Mouse (Mus musculus) heart, adult 8-10 months (tissue): Measurements from ENCODE around the gene Crp. TPM values are rescaled to one million over a fixed set of nuclear protein-coding genes. Genes with fewer than 3 reads are reported as not detected.

ENCODE experiments used
- DNase-seq: peaks from one replicate; pipeline ENCODE4 v3.0.0; 2022; ENCODE audit warnings: low spot score
- total RNA-seq, 4 experiments: library from RNA; stranded (reverse); gene quantifications; 2 replicates each; pipeline ENCODE4 v1.2.4; 2022

Gene Crp
- total RNA-seq = not detected

DNA sequence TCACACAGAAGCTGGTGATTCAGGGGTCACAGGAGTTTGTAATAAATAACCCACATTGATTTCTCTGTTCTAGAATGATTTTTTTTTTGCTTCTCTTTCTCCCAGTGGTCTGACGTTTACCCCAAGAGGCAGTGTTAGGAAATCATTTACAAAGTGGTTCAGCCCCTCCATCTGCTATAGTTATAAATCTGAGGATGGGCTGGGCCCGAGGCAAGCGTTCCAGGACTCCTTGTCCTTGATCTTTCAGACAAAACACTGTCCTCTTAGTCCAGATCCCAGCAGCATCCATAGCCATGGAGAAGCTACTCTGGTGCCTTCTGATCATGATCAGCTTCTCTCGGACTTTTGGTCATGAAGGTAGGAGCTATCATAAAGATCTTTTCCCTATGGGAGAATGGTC is at the start of gene Crp:
Crp (plus strand) TSS at position 212 of the 400 bp plus-strand sequence.
- DNase-seq = no peak

DNA sequence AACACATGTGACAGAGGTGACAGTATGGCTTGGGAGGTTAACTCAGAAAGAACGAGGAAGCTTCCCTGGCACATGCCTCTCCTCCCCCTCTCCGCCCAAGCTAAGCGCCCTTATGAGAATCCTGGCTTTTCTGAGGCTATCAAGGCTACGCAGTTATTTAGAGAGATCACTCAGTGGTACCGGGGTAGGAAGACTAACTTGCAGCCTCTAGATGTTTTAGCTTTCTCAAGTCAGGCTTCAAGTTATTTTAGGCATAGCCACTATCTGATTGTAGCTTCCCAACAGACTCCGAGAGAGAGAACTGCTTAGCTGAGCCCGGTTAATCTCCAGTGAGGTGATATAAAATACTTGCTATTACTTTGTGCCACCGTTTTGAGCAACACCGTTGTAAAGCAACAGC is 48.5 kb upstream of the Crp start:
- no peak for DNase-seq

DNA sequence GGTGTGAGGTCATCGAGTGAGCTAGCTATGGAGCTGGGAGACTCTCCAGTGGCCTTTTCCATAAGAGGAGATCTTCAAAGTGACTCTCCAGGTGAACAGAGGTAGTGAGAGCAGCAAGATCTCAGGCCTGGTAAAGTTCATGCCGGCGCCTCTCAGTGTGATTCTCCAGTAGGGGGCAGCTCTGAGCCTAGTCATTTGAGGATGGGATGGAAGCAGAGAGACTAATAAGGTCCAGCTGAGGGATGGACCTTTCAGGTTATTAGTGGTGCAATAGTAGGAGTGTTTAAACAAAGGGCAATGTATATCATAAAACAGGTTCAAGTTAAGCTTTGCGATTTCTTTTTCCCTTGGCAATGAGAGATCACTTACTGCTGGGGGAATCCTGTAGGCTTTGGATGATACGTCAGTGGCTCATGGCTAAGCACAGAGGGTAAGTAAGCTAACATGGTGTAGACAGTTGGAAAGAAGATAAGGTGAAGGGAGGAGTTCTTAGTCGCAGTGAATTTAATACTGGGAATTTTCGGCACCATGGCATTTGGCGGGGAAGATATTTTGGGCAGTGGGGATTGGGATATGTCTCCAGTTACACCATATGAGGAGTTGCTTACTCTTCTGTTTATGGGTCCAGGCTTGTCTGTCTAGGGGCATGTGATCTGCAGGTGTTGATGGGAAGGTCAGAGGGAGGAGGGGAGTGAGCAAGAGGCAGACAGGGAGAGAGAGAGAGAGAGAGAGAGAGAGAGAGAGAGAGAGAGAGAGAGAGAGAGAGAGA is 47.2 kb upstream of the Crp start:
- DNase-seq = no peak

DNA sequence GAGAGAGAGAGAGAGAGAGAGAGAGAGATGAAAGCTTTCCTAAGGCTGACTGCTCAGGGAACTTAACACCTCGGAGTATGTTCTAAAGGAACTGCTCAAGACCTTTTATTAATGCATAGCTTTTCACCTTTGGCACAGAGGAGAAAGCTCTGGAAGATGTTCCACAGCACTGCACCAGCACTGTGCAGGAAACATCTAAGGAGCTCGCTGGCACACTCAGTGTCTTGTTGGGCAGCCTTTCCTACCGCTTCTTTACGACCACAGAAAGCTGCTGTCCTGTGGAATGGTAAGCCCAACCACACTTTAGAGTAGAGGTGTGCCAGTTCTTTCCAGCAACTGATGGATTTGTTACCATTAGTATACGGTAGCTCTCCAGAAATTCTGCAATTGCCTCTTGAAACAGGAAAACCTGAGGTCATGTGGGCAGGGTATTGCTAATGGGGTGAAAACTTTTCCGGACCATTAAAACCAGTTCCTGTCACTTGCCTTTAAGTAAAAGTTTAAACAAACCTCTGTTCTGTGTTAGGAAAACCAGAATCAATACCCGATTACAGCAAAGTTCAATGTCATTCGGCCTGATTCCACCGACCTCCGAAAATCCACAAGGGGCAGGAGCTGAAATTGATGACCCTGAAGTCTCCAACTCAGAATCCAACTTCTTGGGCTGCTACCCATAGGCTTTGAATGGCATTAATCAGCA is 46.4 kb upstream of the Crp start:
- no peak for DNase-seq

DNA sequence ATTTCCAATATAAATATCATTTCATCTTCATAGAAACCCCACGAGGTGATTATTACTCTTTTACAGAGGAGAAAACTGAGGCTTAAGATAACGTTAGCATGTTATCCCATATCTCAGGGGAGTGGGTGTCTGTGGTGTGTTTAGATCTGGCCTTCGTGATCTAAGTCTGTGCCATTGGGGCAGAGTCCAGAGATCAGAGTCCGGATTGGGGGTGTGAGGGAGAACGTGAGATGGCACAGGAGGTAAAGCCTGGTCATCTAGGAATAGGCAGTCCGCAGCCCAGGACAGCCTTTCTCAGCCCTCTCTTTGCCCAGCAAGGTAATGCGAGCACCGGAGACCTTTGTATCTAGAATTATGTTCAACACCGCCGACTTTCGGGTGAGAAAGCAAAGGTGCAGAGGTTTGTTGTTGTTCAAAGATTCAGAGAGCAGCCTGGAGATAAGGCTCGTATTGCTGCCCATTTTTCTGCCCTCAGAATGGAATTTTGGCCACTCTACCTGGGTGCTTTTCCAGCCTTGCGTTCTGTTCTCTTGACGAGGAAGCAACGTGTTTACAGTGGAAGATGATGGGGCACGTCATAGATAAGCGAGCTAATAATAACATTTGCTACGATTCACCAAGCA is 45.7 kb upstream of the Crp start:
- no peak for DNase-seq

DNA sequence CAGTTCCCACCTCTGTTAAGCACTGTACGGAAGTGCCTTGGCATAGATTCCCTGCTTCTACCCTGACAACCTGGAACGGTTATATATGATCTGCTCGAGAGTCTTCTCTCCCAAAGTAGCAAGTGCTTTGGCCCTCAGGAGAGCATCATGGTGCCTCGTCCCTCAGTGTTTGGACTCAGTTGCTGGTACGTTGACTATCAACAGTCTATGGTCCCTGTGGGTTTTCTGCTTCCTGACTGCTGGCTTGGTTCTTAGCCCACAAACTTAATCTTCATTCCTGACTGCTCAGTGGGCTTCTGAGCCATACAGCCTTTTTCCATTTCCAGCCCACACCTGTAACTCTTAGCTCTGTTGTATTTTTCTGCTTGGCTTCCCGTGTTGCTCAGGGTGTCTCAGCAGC is 44.0 kb upstream of the Crp start:
- DNase-seq = no peak

DNA sequence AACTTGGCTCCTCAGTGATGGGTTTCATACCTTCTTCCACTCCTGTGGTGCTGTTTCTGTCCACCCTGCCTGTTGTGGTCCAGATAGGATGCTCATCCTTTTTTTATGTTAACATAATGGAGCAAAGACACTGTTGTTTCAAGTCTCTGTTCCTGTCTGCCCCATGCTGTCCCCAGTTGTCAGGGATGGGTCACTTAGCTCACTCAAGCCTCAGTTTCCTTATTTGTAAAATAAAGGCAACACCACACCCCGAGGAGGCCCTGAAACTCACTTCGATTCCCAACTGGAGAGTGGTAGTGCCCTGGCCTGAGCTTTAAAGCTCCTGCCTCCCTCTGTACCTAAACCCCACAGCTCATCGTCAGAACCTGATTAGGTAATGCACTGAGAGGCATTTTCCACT is 40.6 kb upstream of the Crp start:
- no peak for DNase-seq

DNA sequence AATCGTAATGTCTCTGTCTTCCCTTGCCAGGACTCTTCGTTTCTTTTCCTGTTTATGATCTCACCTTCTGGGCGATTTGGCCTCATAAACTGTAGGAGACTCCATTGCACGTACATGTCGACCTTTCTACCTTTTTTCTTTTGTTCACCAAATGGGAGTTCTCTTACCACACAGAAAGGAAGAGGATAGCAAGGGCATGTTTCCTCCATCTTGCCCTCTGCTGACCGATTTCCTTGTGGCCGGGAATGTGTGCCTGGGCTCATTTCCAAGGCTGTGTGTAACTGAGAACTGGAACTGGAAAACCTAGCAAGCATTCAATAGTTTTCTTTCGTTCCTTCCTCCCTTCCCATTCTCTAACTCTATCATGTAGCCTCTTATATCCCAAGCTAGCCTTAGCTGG is 38.2 kb upstream of the Crp start:
- DNase-seq = no peak

GRCm38 (mm10) chr1:172665457-172665856 is 32.4 kb upstream of the Crp start:
- no peak for DNase-seq

DNA sequence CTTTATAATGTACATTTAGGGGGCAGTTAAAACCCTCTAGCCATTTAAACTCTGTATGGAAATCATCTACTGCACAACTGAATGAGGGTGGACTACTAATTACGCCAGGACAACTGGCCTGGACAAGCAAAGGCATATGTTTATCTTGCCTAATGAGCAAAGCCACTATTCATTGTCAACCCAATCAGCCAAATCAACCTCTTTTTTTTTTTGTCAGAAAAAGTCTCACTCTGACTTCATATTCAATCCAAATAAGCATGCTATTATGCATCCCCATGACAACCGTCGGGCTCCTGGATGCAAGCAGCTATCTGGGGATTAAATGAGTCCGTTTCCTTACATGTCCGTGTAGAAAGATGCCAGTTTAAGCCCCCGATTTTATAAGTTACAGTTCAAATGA is 30.3 kb upstream of the Crp start:
- DNase-seq = no peak

DNA sequence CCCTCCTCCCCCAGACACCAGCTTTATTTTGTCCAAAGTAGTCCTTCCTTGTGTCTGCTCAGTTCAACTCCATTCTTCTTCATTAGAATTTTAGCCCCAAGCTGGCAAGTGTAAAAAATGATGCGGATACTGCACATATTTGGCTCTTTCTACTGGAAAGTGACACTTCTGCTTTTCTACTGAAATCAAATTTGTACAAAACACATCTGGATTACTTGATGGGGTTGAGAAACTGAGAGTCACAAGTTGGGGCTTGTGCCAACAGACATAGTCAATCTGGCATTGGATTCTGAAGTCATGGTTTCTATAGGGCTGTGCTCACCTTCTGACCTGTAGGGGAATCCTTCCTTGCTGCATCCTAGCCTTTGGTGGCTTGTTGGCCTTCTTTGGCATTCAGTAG is 27.1 kb upstream of the Crp start:
- DNase-seq = no peak

GRCm38 (mm10) chr1:172680742-172681141 is 17.1 kb upstream of the Crp start:
- no peak for DNase-seq

GRCm38 (mm10) chr1:172683551-172683950 is 14.3 kb upstream of the Crp start:
- no peak for DNase-seq

DNA sequence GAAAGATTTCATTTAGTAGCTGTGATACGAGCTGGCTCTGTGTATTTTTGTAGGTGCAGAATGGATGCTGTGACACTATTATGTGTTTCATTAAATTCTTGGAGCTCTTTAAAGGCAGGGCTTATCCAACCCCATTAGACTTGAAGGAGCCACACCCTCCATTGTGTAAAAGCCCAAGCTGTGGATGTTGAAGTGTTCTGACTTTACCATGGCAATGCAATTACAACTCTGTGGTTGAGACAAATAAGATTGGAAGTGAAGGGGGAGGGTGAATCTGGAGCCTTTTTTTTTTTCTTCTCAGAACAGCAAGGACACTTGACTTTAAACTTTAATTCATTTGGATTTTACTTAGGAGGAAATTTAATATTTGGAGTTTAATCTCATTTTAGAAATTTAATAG is 13.9 kb upstream of the Crp start:
- DNase-seq = no peak

- DNase-seq = no peak
Observed at GRCm38 (mm10) chr1:172685178-172685577, 12.7 kb upstream of the Crp start.

- no peak for DNase-seq
Observed at GRCm38 (mm10) chr1:172697422-172697821, 433 bp upstream of the Crp start.

- DNase-seq = no peak
Observed at GRCm38 (mm10) chr1:172700814-172701213, 3.0 kb downstream of the Crp start.

- no peak for DNase-seq
Observed at GRCm38 (mm10) chr1:172701381-172701780, 3.5 kb downstream of the Crp start.

- DNase-seq = no peak
Observed at GRCm38 (mm10) chr1:172701901-172702300, 4.0 kb downstream of the Crp start.

GRCm38 (mm10) chr1:172704769-172705168 is 6.9 kb downstream of the Crp start:
- DNase-seq = no peak

GRCm38 (mm10) chr1:172706243-172706642 is 8.4 kb downstream of the Crp start:
- no peak for DNase-seq

DNA sequence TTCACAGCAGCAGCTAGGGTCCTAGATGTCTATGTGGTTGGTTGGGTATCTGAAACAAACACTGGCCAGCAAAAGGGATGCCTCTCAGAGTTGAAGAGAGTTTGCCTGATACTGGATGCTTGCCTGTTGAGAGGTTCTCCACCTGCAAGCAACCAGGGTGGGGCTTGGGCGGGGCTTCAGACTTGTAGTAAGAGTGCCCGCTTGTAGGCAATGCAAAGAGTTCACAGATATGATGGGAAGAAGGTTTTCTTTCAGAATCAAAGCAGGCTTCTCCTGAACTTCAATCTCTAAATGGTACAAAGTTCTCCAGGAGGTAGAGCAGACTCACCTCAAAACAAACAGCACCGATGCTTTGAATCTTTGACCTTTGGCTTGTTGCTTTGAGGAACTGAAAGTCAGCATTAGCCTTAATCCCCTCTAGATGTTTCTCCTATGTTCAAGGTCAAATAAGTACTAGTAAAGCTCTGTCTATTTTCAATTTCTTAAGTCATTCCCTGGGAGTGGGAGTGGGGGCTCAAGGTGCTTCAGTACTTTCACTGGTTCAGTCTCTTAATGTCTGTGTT is 12.0 kb downstream of the Crp start:
- DNase-seq = no peak

- no peak for DNase-seq
Observed at GRCm38 (mm10) chr1:172711396-172711795, 13.5 kb downstream of the Crp start.
